Mouse (Mus musculus): ENCODE measurements around the gene Tas2r138. TPM values are rescaled to one million over a fixed set of nuclear protein-coding genes. Genes with fewer than 3 reads are reported as not detected.

Tas2r138 gene
- polyA plus RNA-seq, 1 experiment, result not detected

GRCm38 (mm10) chr6:40584336-40584735 lies 28.8 kb downstream of the Tas2r138 start:
- no peaks in the 10 kb centered on the region for H3K79me2 ChIP-seq (ENCODE audit: control insufficient read depth, insufficient read depth)
- H3K27me3 ChIP-seq (ENCODE audit: control insufficient read depth, insufficient read depth, insufficient read length), result no peaks in the 10 kb centered on the region
- no peaks in the 10 kb centered on the region for H3K79me3 ChIP-seq (ENCODE audit: low read depth)
- no peak for TF ChIP-seq USF1 (IDR thresholded peaks at IDR 0.05; ENCODE audit: low read depth)
- TF ChIP-seq CTCF (IDR thresholded peaks at IDR 0.05; ENCODE audit: control insufficient read depth, insufficient read depth, insufficient read length), result no peak
- no peak for TF ChIP-seq MYOG (IDR thresholded peaks at IDR 0.05; ENCODE audit: control insufficient read depth, extremely low read depth, insufficient read length)
- TF ChIP-seq MYOD1 (IDR thresholded peaks at IDR 0.05; ENCODE audit: control insufficient read depth, insufficient read length, low read depth), result no peak
- TF ChIP-seq CEBPB (IDR thresholded peaks at IDR 0.05; ENCODE audit: low read depth), result no peak
- no peak for TF ChIP-seq MAX (IDR thresholded peaks at IDR 0.05)
- TF ChIP-seq FOSL1 (IDR thresholded peaks at IDR 0.05; ENCODE audit: insufficient read depth, low read length, poor library complexity, severe bottlenecking), result no peak
- H3K36me3 ChIP-seq (ENCODE audit: control insufficient read depth, insufficient read depth), result no peaks in the 10 kb centered on the region
- no peak overlapping the region for H3K4me3 ChIP-seq (ENCODE audit: insufficient read depth, poor library complexity, severe bottlenecking)
- no peak overlapping the region for H3ac ChIP-seq (ENCODE audit: control insufficient read depth, insufficient read length, low read depth)

GRCm38 (mm10) chr6:40576305-40576704 lies 36.8 kb downstream of the Tas2r138 start:
- no peak overlapping the region for H3ac ChIP-seq (ENCODE audit: control insufficient read depth, insufficient read length, low read depth)
- TF ChIP-seq MYOD1 (IDR thresholded peaks at IDR 0.05; ENCODE audit: control insufficient read depth, insufficient read length, low read depth) (no peak), FOSL1 (IDR thresholded peaks at IDR 0.05; ENCODE audit: insufficient read depth, low read length, poor library complexity, severe bottlenecking) (no peak), USF1 (IDR thresholded peaks at IDR 0.05; ENCODE audit: low read depth) (no peak), MAX (IDR thresholded peaks at IDR 0.05) (no peak), MYOG (IDR thresholded peaks at IDR 0.05; ENCODE audit: control insufficient read depth, extremely low read depth, insufficient read length) (no peak), CTCF (IDR thresholded peaks at IDR 0.05; ENCODE audit: control insufficient read depth, insufficient read depth, insufficient read length) (no peak), CEBPB (IDR thresholded peaks at IDR 0.05; ENCODE audit: low read depth) (no peak)
- H3K36me3 ChIP-seq (ENCODE audit: control insufficient read depth, insufficient read depth), result no peaks in the 10 kb centered on the region

DNA sequence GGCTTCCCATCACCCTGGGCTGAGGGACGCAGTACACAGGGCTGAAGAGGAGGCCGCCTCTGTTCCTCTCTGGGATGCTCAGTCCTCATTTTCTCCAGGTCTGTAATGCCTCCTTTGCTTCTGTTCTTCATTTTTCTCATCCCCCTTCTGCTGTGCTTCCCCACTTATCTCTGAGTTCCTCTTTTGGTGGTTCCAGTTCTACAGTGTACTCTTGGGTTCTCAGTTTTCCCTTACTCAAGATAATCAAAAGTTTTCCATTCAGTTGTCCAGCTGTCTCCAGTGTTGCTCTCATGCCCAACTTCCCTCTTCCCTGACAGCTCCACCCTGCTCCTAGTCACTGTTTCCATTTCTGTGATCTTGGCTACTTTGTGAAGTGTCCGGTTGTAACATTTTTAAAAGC lies 39.5 kb downstream of the Tas2r138 start:
- no peaks in the 10 kb centered on the region for H3K36me3 ChIP-seq (ENCODE audit: control insufficient read depth, insufficient read depth)
- no peaks in the 10 kb centered on the region for H3K79me2 ChIP-seq (ENCODE audit: control insufficient read depth, insufficient read depth)
- H3ac ChIP-seq (ENCODE audit: control insufficient read depth, insufficient read length, low read depth), result no peak overlapping the region
- TF ChIP-seq MYOG (IDR thresholded peaks at IDR 0.05; ENCODE audit: control insufficient read depth, extremely low read depth, insufficient read length) (no peak), MAX (IDR thresholded peaks at IDR 0.05) (no peak), CTCF (IDR thresholded peaks at IDR 0.05; ENCODE audit: control insufficient read depth, insufficient read depth, insufficient read length) (no peak), MYOD1 (IDR thresholded peaks at IDR 0.05; ENCODE audit: control insufficient read depth, insufficient read length, low read depth) (no peak), USF1 (IDR thresholded peaks at IDR 0.05; ENCODE audit: low read depth) (no peak), CEBPB (IDR thresholded peaks at IDR 0.05; ENCODE audit: low read depth) (no peak), FOSL1 (IDR thresholded peaks at IDR 0.05; ENCODE audit: insufficient read depth, low read length, poor library complexity, severe bottlenecking) (no peak)
- H3K27me3 ChIP-seq (ENCODE audit: control insufficient read depth, insufficient read depth, insufficient read length), result no peaks in the 10 kb centered on the region
- H3K79me3 ChIP-seq (ENCODE audit: low read depth), result no peaks in the 10 kb centered on the region
- H3K4me3 ChIP-seq (ENCODE audit: insufficient read depth, poor library complexity, severe bottlenecking), result no peak overlapping the region

More at GRCm38 (mm10) chr6:40576305-40576704, 36.8 kb downstream of the Tas2r138 start:
- Histone ChIP-seq H3K27me3 (ENCODE audit: control insufficient read depth, insufficient read depth, insufficient read length) (no peaks in the 10 kb centered on the region), H3K79me3 (ENCODE audit: low read depth) (no peaks in the 10 kb centered on the region), H3K4me3 (ENCODE audit: insufficient read depth, poor library complexity, severe bottlenecking) (no peak overlapping the region), H3K79me2 (ENCODE audit: control insufficient read depth, insufficient read depth) (no peaks in the 10 kb centered on the region)

GRCm38 (mm10) chr6:40569187-40569586 lies 43.9 kb downstream of the Tas2r138 start, which contains the start of gene Olfr460:
Olfr460 (plus strand) TSS chr6:40569487.
- Histone ChIP-seq H3ac (ENCODE audit: control insufficient read depth, insufficient read length, low read depth) (no peak within 1 kb of the TSS), H3K4me3 (ENCODE audit: insufficient read depth, poor library complexity, severe bottlenecking) (no peak within 1 kb of the TSS), H3K27me3 (ENCODE audit: control insufficient read depth, insufficient read depth, insufficient read length) (no peaks in the 10 kb centered on the region), H3K79me2 (ENCODE audit: control insufficient read depth, insufficient read depth) (no peaks in the 10 kb centered on the region), H3K79me3 (ENCODE audit: low read depth) (no peaks in the 10 kb centered on the region), H3K36me3 (ENCODE audit: control insufficient read depth, insufficient read depth) (no peaks in the 10 kb centered on the region)
- no peak for TF ChIP-seq CTCF (IDR thresholded peaks at IDR 0.05; ENCODE audit: control insufficient read depth, insufficient read depth, insufficient read length)
- TF ChIP-seq CEBPB (IDR thresholded peaks at IDR 0.05; ENCODE audit: low read depth), result no peak
- TF ChIP-seq FOSL1 (IDR thresholded peaks at IDR 0.05; ENCODE audit: insufficient read depth, low read length, poor library complexity, severe bottlenecking), result no peak
- no peak for TF ChIP-seq USF1 (IDR thresholded peaks at IDR 0.05; ENCODE audit: low read depth)
- TF ChIP-seq MYOG (IDR thresholded peaks at IDR 0.05; ENCODE audit: control insufficient read depth, extremely low read depth, insufficient read length), result no peak

Other genes starting within 250 kb of the Tas2r138 start
- gene E330009J07Rik, start 177.2 kb downstream of the Tas2r138 start, polyA plus RNA-seq (2012; fragmentation: generic; extraction: Trizol), result 0.82 TPM
- gene Wee2, start 174.2 kb downstream of the Tas2r138 start, polyA plus RNA-seq (2012; fragmentation: generic; extraction: Trizol), result not detected
- gene Ssbp1, start 142.0 kb downstream of the Tas2r138 start, polyA plus RNA-seq (2012; fragmentation: generic; extraction: Trizol), result 40.5 TPM
- not detected for gene Tas2r137, start 122.1 kb downstream of the Tas2r138 start, polyA plus RNA-seq (2012; fragmentation: generic; extraction: Trizol)
- gene Tas2r108, start 119.8 kb downstream of the Tas2r138 start, polyA plus RNA-seq (2012; fragmentation: generic; extraction: Trizol), result not detected
- not detected for gene Prss37, start 93.8 kb downstream of the Tas2r138 start, polyA plus RNA-seq (2012; fragmentation: generic; extraction: Trizol)
- not detected for gene Olfr461, start 58.3 kb downstream of the Tas2r138 start, polyA plus RNA-seq (2012; fragmentation: generic; extraction: Trizol)
- gene Olfr460, start 43.8 kb downstream of the Tas2r138 start, polyA plus RNA-seq (2012; fragmentation: generic; extraction: Trizol), result not detected
- gene Clec5a, start 27.5 kb downstream of the Tas2r138 start, polyA plus RNA-seq (2012; fragmentation: generic; extraction: Trizol), result not detected
- gene Mgam, start 15.5 kb upstream of the Tas2r138 start, polyA plus RNA-seq (2012; fragmentation: generic; extraction: Trizol), result 0.54 TPM